Mouse (Mus musculus): ENCODE data around the gene Fkbp2. TPM values are rescaled to one million over a fixed set of nuclear protein-coding genes. Genes with fewer than 3 reads are reported as not detected.

Gene Fkbp2
- 130 and 134 TPM in 2 replicates for polyA plus RNA-seq (2015; fragmentation: Nextera tagmentation; extraction: Ambion mirVana)

GRCm38 (mm10) chr19:6980381-6981093 lies at the start of gene Fkbp2:
Fkbp2 (minus strand) TSS chr19:6980501.
- Histone ChIP-seq H3K27ac (replicated peaks) (peak within 1 kb of the TSS; percentile 82), H3K36me3 (ENCODE audit: control insufficient read depth, insufficient read depth, low read length) (peaks cover 6% of the 10 kb centered on the region), H3K9ac (ENCODE audit: low read length) (peak within 1 kb of the TSS; percentile 77), H3K4me3 (ENCODE audit: low read depth, low read length) (peak within 1 kb of the TSS; percentile 64), H3K4me2 (replicated peaks; ENCODE audit: low read depth) (peak within 1 kb of the TSS; percentile 84), H3K4me1 (replicated peaks; ENCODE audit: control insufficient read depth, insufficient read depth) (peaks cover 8% of the 10 kb centered on the region; the same call in 1 of the 2 replicates), H3K27me3 (ENCODE audit: control insufficient read depth, insufficient read depth, low read length) (no peaks in the 10 kb centered on the region), H3K9me3 (ENCODE audit: control insufficient read depth, low read length) (no peaks in the 10 kb centered on the region)
- WGBS: under 1% methylated on average over 38 of the region's 38 CpGs
- TF ChIP-seq CTCF (IDR thresholded peaks at IDR 0.05; ENCODE audit: low read depth) (no peak), EP300 (optimal IDR thresholded peaks at IDR 0.05) (no peak)
- ATAC-seq (ENCODE audit: low FRiP score, low TSS enrichment) (peak; percentile 88), DNase-seq (ENCODE audit: low spot score) (peak; percentile 99)

DNA sequence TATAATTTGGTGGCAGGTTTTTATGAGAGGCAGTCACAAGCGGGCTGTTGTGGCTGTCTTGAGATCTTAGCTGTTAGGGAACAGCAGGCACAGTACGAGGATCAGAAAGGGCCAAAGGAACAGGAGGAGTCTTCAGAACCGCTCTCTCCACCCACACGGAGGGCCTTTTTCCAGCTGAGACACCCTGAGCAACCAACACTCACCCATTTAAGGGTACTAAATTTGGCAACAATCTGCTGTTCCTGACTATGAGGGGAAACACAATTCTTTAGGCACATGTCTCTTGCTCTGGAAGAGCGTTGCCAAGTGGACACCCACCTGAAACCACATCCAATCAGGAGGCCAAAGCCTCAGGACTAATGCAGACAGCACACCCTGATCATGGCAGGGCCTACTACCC lies 49.2 kb upstream of the Fkbp2 start:
- WGBS: 92% methylated on average over 5 of the region's 5 CpGs
- ATAC-seq (ENCODE audit: low FRiP score, low TSS enrichment): no peak
- H3K27me3 ChIP-seq (ENCODE audit: control insufficient read depth, insufficient read depth, low read length): no peaks in the 10 kb centered on the region
- no peak overlapping the region for H3K9ac ChIP-seq (ENCODE audit: low read length)
- H3K9me3 ChIP-seq (ENCODE audit: control insufficient read depth, low read length): no peaks in the 10 kb centered on the region
- no peak overlapping the region for H3K4me3 ChIP-seq (ENCODE audit: low read depth, low read length)
- peaks cover 38% of the 10 kb centered on the region for H3K36me3 ChIP-seq (ENCODE audit: control insufficient read depth, insufficient read depth, low read length)
- no peak overlapping the region for H3K4me2 ChIP-seq (replicated peaks; ENCODE audit: low read depth)
- no peak for DNase-seq (ENCODE audit: low spot score)
- no peaks in the 10 kb centered on the region for H3K4me1 ChIP-seq (replicated peaks; ENCODE audit: control insufficient read depth, insufficient read depth)
- TF ChIP-seq CTCF (IDR thresholded peaks at IDR 0.05; ENCODE audit: low read depth) (no peak), EP300 (optimal IDR thresholded peaks at IDR 0.05) (no peak)
- H3K27ac ChIP-seq (replicated peaks): no peak overlapping the region

DNA sequence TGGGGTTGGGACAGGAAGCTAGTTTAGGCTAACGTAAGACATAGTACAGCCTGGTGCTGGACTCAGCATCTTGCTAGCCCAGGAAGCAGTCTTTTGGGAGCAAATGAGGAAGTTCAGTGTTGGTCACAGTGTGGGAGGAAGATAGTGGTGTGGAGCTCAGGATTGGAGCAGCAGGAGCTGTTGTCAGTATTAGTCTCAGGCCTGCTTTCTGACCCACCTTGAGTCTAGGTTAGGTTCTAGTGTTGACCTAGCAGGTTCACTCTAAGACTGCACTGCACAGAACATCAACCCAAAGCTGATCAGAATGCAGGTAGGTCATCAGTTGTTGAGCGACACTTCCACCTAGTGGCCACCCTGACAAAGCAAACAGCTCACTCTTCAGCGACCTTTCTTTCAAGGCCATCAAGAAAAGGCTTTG lies 39.9 kb upstream of the Fkbp2 start:
- DNase-seq (ENCODE audit: low spot score) (peak; percentile 71), ATAC-seq (ENCODE audit: low FRiP score, low TSS enrichment) (peak; percentile 72)
- Histone ChIP-seq H3K36me3 (ENCODE audit: control insufficient read depth, insufficient read depth, low read length) (peaks cover 20% of the 10 kb centered on the region), H3K9me3 (ENCODE audit: control insufficient read depth, low read length) (no peaks in the 10 kb centered on the region), H3K4me3 (ENCODE audit: low read depth, low read length) (no peak overlapping the region), H3K27ac (replicated peaks) (no peak overlapping the region), H3K27me3 (ENCODE audit: control insufficient read depth, insufficient read depth, low read length) (no peaks in the 10 kb centered on the region), H3K4me2 (replicated peaks; ENCODE audit: low read depth) (no peak overlapping the region), H3K4me1 (replicated peaks; ENCODE audit: control insufficient read depth, insufficient read depth) (no peaks in the 10 kb centered on the region), H3K9ac (ENCODE audit: low read length) (no peak overlapping the region)
- WGBS: 37% methylated on average over 3 of the region's 3 CpGs
- TF ChIP-seq CTCF (IDR thresholded peaks at IDR 0.05; ENCODE audit: low read depth): peak; percentile 89
- no peak for TF ChIP-seq EP300 (optimal IDR thresholded peaks at IDR 0.05)

GRCm38 (mm10) chr19:7019191-7019590 lies 38.9 kb upstream of the Fkbp2 start, which contains the start of gene Fermt3:
Fermt3 (minus strand) TSS chr19:7019469.
- Histone ChIP-seq H3K27ac (replicated peaks) (peak within 1 kb of the TSS; percentile 65; the same call in 1 of the 2 replicates), H3K4me2 (replicated peaks; ENCODE audit: low read depth) (no peak within 1 kb of the TSS; the same call in 1 of the 2 replicates), H3K4me3 (ENCODE audit: low read depth, low read length) (no peak within 1 kb of the TSS), H3K36me3 (ENCODE audit: control insufficient read depth, insufficient read depth, low read length) (peaks cover 16% of the 10 kb centered on the region), H3K27me3 (ENCODE audit: control insufficient read depth, insufficient read depth, low read length) (no peaks in the 10 kb centered on the region), H3K9me3 (ENCODE audit: control insufficient read depth, low read length) (no peaks in the 10 kb centered on the region), H3K9ac (ENCODE audit: low read length) (no peak within 1 kb of the TSS), H3K4me1 (replicated peaks; ENCODE audit: control insufficient read depth, insufficient read depth) (no peaks in the 10 kb centered on the region)
- DNase-seq (ENCODE audit: low spot score): peak; percentile 67
- TF ChIP-seq EP300 (optimal IDR thresholded peaks at IDR 0.05): no peak
- no peak for TF ChIP-seq CTCF (IDR thresholded peaks at IDR 0.05; ENCODE audit: low read depth)
- ATAC-seq (ENCODE audit: low FRiP score, low TSS enrichment): peak; percentile 71
- WGBS: 59% methylated on average over 5 of the region's 5 CpGs

DNA sequence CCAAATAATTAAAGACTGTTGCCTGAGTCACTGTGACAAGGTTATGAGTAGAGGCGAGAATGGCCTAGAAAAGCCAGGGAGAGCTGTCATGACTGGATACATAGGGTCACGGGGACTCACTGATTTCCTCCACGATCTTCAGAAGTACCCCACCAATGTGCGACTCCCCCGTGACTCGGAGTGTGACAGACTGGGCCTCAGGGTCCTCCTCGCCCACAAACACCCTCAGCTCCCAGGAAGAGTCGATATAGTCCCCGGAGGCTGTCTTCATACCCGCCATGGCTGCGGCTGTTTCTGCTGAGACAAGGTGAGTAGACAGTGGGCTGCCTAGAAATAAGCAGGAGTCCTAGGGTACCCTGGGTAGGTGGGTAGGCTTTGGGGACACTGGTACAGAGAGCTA lies 38.2 kb upstream of the Fkbp2 start:
- ATAC-seq (ENCODE audit: low FRiP score, low TSS enrichment): no peak
- Histone ChIP-seq H3K9ac (ENCODE audit: low read length) (no peak overlapping the region), H3K9me3 (ENCODE audit: control insufficient read depth, low read length) (no peaks in the 10 kb centered on the region), H3K4me1 (replicated peaks; ENCODE audit: control insufficient read depth, insufficient read depth) (no peaks in the 10 kb centered on the region), H3K36me3 (ENCODE audit: control insufficient read depth, insufficient read depth, low read length) (peaks cover 14% of the 10 kb centered on the region), H3K4me3 (ENCODE audit: low read depth, low read length) (no peak overlapping the region), H3K27ac (replicated peaks) (peak overlapping the region; percentile 45; the same call in 1 of the 2 replicates), H3K4me2 (replicated peaks; ENCODE audit: low read depth) (no peak overlapping the region; the same call in 1 of the 2 replicates), H3K27me3 (ENCODE audit: control insufficient read depth, insufficient read depth, low read length) (no peaks in the 10 kb centered on the region)
- TF ChIP-seq CTCF (IDR thresholded peaks at IDR 0.05; ENCODE audit: low read depth) (no peak), EP300 (optimal IDR thresholded peaks at IDR 0.05) (no peak)
- 87% methylated on average over 11 of the region's 11 CpGs for WGBS
- no peak for DNase-seq (ENCODE audit: low spot score)
